Mouse (Mus musculus) heart, embryonic 12.5 days (tissue): ENCODE data around the gene Rassf1. TPM values are rescaled to one million over a fixed set of nuclear protein-coding genes. Genes with fewer than 3 reads are reported as not detected.

Experiments
- ATAC-seq: fragments of 200-750 bp; cut with Nextera tagmentation; 2 replicates; pipeline ENCODE4 v1.8.0; 2017; ENCODE audit warnings: moderate TSS enrichment, moderate library complexity; ENCODE audit not compliant: insufficient number of reproducible peaks, low FRiP score
- H3K27ac ChIP-seq: fragments of 300-500 bp; sonication (generic); 2 replicates; pipeline ENCODE4 v1.5.1; 2016; ENCODE audit warnings: mild to moderate bottlenecking, moderate library complexity; ENCODE audit not compliant: poor library complexity, severe bottlenecking
- H3K27me3 ChIP-seq: fragments of 300-500 bp; sonication (generic); replicated peaks from 2 replicates; pipeline ENCODE4 v1.6.1; 2016; ENCODE audit warnings: mild to moderate bottlenecking, moderate library complexity
- H3K36me3 ChIP-seq: fragments of 300-500 bp; sonication (generic); 2 replicates; pipeline ENCODE4 v1.6.1; 2016; ENCODE audit warnings: mild to moderate bottlenecking, moderate library complexity
- H3K4me1 ChIP-seq: fragments of 300-500 bp; sonication (generic); replicated peaks from 2 replicates; pipeline ENCODE4 v1.6.1; 2016; ENCODE audit warnings: mild to moderate bottlenecking
- H3K4me2 ChIP-seq: fragments of 300-500 bp; sonication (generic); 2 replicates; pipeline ENCODE4 v1.6.1; 2016; ENCODE audit warnings: mild to moderate bottlenecking, moderate library complexity
- H3K4me3 ChIP-seq: fragments of 300-500 bp; sonication (generic); 2 replicates; pipeline ENCODE4 v1.5.1; 2016; ENCODE audit warnings: mild to moderate bottlenecking
- H3K9ac ChIP-seq: fragments of 300-500 bp; sonication (generic); 2 replicates; pipeline ENCODE4 v1.6.1; 2016; ENCODE audit warnings: mild to moderate bottlenecking, moderate library complexity
- H3K9me3 ChIP-seq: fragments of 300-500 bp; sonication (generic); replicated peaks from 2 replicates; pipeline ENCODE4 v1.6.1; 2016; ENCODE audit warnings: mild to moderate bottlenecking, moderate library complexity
- WGBS: fragments of 180-500 bp; shearing (Covaris S2); methylation state at CpG from one replicate; pipeline ENCODE4 v1.1.7; 2016; 5-methylcytosine and 5-hydroxymethylcytosine counted together
- polyA plus RNA-seq: library from polyadenylated mRNA; unstranded; fragments of >200 nt; fragmentation: Nextera tagmentation; extraction: Ambion mirVana; gene quantifications from 2 replicates; pipeline ENCODE4 v1.2.1, GENCODE M21; 2016

Gene Rassf1
- polyA plus RNA-seq, 1 experiment from 2014 or later, result 48.2 TPM

DNA sequence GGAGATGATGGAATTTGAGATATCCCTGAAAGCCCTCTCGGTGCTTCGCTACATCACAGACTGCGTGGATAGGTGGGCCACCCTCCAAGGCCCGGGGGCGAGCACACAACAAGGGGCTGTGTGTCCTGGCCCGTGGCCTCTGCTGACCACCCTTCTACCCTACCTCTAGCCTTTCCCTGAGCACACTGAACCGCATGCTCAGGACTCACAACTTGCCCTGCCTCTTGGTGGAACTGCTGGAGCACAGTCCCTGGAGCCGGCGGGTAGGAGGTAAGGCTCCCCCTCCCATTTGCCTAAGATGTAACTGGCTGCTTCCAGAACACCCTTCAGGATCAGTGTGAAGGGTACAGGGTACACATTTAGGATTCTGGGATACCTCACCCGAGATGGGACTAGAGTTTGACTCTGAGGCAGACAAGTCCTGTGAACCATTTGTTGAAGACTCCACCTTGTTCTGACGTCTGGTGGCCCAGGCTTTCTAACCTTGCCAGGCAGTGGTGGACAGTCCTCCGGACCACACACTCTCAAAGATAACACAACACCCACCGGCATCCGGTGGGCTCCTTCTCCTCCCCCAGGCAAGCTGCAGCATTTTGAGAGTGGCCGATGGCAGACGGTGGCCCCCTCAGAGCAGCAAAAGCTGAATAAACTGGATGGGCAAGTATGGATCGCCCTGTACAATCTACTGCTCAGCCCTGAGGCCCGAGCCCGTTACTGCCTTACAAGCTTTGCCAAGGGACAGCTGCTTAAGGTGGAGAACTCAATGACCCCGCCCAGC, 1.9 kb upstream of the Rassf1 start:
- WGBS, result 79% methylated on average over 20 of the region's 20 CpGs
- Histone ChIP-seq H3K4me1 (peaks cover 47% of the 10 kb centered on the region), H3K27me3 (peaks cover 31% of the 10 kb centered on the region), H3K9ac (no peak overlapping the region), H3K4me3 (no peak overlapping the region), H3K36me3 (peaks cover 9% of the 10 kb centered on the region), H3K9me3 (no peaks in the 10 kb centered on the region), H3K27ac (no peak overlapping the region), H3K4me2 (no peak overlapping the region)
- no peak for ATAC-seq

DNA sequence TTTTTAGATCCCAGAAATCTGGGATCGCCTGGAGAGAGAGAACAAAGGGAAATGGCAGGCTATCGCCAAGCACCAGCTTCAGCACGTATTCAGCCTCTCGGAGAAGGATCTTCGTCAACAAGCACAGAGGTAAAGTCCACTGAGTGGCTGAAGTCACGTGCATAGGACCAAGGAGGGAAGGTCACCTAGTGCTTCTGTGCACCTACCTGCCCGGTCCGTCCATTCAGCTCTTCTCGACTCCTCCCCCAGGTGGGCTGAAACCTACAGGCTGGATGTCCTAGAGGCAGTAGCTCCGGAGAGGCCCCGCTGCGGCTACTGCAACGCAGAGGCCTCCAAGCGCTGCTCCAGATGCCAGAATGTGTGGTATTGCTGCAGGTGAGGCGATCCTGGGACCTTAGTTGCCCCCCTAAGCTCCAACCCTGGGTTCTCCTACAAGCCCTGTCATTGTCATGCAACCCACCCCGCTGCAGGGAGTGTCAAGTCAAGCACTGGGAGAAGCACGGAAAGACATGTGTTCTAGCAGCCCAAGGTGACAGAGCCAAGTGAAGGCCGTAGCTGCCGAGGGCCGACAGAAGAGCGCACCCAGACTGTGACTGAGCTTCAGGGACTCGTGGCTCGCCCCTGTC, 751 bp upstream of the Rassf1 start:
- Histone ChIP-seq H3K9ac (peak overlapping the region; percentile 81; the same call in 1 of the 2 replicates), H3K4me3 (peak overlapping the region; percentile 56), H3K27ac (no peak overlapping the region), H3K4me1 (peaks cover 48% of the 10 kb centered on the region), H3K36me3 (no peaks in the 10 kb centered on the region), H3K4me2 (peak overlapping the region; percentile 94), H3K27me3 (peaks cover 31% of the 10 kb centered on the region), H3K9me3 (no peaks in the 10 kb centered on the region)
- WGBS, result 32% methylated on average over 23 of the region's 23 CpGs
- ATAC-seq, result no peak

DNA sequence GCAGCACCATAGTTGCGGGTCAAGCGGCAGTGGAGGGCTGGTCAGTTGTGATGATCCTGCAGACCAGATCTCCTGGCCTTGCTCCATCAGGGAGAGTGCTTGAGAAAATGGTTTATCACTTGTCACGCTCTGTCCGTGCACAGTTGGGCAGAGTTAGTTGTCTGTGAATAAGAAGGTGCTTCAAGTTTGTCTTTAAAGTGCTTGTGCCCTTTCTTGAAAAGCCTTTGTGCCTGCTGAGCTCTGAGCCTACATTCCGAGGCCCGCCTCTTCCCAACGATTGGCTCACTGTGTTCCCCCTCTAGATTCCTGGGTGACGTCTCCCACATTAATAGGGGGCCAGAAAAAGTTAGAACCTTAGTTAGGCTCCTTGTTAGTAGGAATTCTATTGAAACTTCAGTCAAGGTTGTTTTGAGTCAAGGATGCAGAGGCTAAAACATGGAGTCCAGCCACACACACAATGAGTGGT, 568 bp downstream of the Rassf1 start:
- Histone ChIP-seq H3K4me2 (peak overlapping the region; percentile 94), H3K4me3 (peak overlapping the region; percentile 56), H3K36me3 (peaks cover 7% of the 10 kb centered on the region), H3K27me3 (peaks cover 31% of the 10 kb centered on the region), H3K4me1 (peaks cover 57% of the 10 kb centered on the region), H3K9me3 (no peaks in the 10 kb centered on the region), H3K27ac (0 out of 2 replicates have a peak overlapping the region, but pooled peaks have one; percentile 14), H3K9ac (peak overlapping the region; percentile 81)
- no peak for ATAC-seq
- WGBS, result 12% methylated on average over 8 of the region's 8 CpGs

DNA sequence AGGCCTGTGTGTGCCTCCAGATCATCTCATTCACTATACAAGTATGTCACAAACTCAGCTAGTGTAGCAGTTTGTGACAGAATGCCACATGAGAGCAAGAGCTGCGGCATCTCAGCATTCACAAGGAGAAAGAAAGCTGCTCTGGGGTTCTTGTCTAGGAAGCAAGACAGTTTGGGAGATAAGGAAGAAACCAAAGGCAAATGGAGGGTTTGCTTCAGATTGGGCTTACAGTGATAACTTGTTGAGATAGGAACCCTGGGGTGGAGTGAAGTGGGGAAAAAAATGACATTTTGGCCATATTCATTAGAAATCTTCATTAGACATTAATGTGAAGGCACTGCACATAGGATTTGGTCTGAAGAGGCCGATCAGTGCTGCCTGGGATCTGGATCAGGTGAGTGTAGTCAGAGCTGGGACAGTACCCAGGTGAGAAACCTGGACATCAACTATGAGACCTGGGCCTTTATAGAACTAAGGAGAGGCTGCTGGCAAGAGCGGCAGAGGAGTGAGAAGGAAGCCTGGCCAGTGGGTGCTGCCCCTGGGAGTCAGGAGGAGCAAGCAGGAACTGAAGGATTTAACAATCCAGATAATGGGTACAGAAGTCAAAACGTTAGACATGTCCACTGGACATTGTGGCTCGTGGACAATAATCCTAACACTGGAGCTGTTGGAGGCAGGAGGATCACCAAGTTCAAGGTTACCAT, 1.5 kb downstream of the Rassf1 start:
- Histone ChIP-seq H3K9ac (no peak overlapping the region), H3K9me3 (no peaks in the 10 kb centered on the region), H3K36me3 (peaks cover 16% of the 10 kb centered on the region), H3K27me3 (peaks cover 29% of the 10 kb centered on the region), H3K27ac (no peak overlapping the region), H3K4me1 (peaks cover 56% of the 10 kb centered on the region), H3K4me2 (peak overlapping the region; percentile 94), H3K4me3 (0 out of 2 replicates have a peak overlapping the region, but pooled peaks have one; percentile 56)
- WGBS, result 75% methylated on average over 5 of the region's 5 CpGs
- no peak for ATAC-seq

DNA sequence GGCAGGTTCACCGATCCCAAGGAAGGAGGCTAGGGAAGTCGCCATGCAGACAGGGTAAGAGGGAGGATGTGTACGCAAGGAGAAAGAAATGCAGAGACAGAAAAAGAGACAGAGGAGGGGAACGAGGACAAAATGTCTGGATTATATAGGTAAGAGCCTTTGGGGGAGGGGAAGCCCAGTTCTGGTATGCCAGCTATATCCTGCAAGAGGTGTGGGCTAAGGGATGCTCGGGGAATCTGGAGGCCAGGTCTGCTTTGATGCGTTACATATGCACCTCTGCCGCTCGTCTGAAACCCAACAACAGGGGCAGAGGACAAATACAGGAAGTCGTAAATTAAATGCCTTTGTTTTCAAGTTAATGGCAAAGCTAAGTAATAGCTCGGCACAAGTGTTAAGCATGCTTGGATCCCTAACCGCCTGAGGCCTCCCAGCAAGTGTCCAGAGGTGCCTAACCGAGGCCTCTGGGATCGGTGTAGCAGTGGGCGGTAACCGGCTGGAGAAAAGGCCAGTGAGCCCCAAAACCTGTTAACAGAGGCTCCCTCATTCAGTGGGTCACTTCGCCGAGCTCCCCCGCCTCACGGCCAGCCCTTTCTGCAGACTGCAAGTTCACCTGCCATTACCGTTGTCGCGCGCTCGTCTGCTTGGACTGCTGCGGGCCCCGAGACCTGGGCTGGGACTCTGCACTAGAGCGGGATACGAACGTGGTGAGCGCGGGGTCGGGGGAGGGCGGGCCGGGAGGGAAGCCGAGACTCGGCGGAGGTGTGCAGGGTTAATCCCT, 2.4 kb downstream of the Rassf1 start:
- H3K36me3 ChIP-seq, result peaks cover 25% of the 10 kb centered on the region
- peak; percentile 34 for ATAC-seq
- H3K9me3 ChIP-seq, result no peaks in the 10 kb centered on the region
- WGBS, result 7% methylated on average over 37 of the region's 37 CpGs
- H3K9ac ChIP-seq, result peak overlapping the region; percentile 83
- H3K27me3 ChIP-seq, result peaks cover 20% of the 10 kb centered on the region
- peak overlapping the region; percentile 77 for H3K4me3 ChIP-seq
- peaks cover 56% of the 10 kb centered on the region for H3K4me1 ChIP-seq
- H3K27ac ChIP-seq, result peak overlapping the region; percentile 96
- H3K4me2 ChIP-seq, result peak overlapping the region; percentile 94

DNA sequence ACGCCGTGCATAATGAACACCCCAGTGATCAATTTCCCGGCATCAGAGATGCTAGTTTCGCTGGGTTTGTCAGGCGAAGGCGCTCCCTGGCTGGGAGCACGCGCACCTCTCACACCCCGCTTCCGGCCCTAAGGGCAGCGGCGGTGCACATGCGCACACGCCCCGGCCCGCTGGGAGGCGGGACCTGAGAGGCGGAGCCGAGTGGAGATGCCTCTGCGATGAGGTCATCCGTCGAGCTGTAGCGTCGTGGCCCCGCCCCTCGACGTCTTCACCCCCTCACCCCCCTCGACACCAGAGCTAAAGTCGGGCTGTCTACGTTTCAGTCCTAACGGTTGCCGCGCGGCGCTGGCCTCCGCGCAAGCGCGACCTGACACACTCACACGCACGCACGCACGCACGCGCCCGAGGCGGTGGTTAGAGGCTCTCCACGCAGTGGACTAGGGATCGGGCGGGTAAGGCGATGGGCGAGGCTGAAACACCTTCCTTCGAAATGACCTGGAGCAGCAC, 3.0 kb downstream of the Rassf1 start:
- H3K27me3 ChIP-seq, result peaks cover 14% of the 10 kb centered on the region
- no peaks in the 10 kb centered on the region for H3K9me3 ChIP-seq
- peak overlapping the region; percentile 92 for H3K9ac ChIP-seq
- H3K4me3 ChIP-seq, result peak overlapping the region; percentile 77
- H3K4me1 ChIP-seq, result peaks cover 56% of the 10 kb centered on the region
- peak overlapping the region; percentile 96 for H3K27ac ChIP-seq
- ATAC-seq, result peak; percentile 93
- WGBS, result under 1% methylated on average over 53 of the region's 53 CpGs
- peak overlapping the region; percentile 94 for H3K4me2 ChIP-seq
- peaks cover 31% of the 10 kb centered on the region for H3K36me3 ChIP-seq

DNA sequence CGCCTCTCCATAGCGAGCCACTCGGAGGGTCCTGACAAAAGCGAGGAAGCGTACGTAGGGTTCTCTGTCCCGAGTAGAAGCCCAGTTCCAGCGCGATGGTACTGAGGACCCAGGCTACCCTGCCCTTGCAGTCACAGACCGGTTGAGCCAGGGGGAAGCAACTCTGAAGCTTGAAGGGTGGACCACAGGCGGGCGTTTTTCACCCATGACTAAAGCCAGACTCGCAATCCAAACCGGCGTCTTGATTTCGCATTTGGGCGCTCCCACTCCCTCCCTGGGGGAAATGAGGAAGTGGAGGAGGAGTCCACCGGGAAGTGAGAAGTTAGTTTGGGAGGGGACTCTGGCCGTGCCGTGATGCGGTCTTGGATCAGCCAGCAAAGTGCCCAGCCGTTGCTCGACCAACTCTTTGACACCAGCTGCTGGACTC, 3.7 kb downstream of the Rassf1 start:
- Histone ChIP-seq H3K4me1 (peaks cover 56% of the 10 kb centered on the region), H3K27ac (peak overlapping the region; percentile 96), H3K27me3 (peaks cover 7% of the 10 kb centered on the region), H3K9ac (peak overlapping the region; percentile 92), H3K4me2 (peak overlapping the region; percentile 94), H3K36me3 (peaks cover 38% of the 10 kb centered on the region), H3K4me3 (peak overlapping the region; percentile 77), H3K9me3 (no peaks in the 10 kb centered on the region)
- peak; percentile 20 for ATAC-seq
- WGBS, result 0% methylated on average over 23 of the region's 23 CpGs

DNA sequence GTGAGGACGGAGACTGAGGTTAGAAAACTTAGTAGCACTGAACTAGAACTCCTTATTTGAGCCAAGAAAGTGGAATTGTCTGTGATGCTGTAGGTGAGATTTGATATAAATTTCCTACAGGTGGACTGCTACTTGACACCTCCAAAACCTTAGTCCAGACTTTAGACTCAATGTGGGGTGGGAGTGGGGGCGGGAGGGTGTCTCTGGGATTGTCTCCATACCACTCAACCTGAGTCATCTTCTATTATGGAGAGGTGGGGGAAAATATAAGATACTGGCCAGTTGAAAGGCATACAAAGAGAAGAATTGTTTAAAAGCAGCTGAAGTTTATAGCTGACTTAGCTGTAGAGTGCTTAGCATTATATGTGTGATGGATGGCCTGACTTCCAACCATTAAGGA, 4.3 kb downstream of the Rassf1 start:
- 27% methylated on average over 2 of the region's 2 CpGs for WGBS
- no peaks in the 10 kb centered on the region for H3K9me3 ChIP-seq

DNA sequence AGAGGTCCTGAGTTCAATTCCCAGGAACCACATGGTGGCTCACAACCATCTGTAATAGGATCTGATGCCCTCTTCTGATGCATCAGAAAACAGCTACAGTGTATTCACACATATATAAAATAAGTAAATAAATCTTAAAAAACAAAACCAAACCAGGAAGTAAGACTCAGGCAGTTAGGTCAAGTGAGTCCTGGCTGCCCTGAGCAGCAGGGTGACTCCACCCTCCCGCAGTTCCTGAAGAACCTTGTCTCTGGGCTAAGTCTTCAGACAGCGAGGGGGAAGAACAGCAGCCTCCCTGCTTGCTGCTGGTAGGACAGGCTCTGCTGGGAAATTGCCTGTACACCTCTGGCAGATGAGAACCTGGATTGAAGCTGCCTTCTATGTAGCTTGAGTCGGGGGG, 5.0 kb downstream of the Rassf1 start:
- WGBS, result 60% methylated on average over 3 of the region's 3 CpGs
- H3K27ac ChIP-seq, result peak overlapping the region; percentile 96; the same call in 1 of the 2 replicates

More for the DNA sequence above, 4.3 kb downstream of the Rassf1 start:
- Histone ChIP-seq H3K27me3 (peaks cover under 1% of the 10 kb centered on the region), H3K4me2 (peak overlapping the region; percentile 94), H3K4me3 (peak overlapping the region; percentile 77), H3K4me1 (peaks cover 54% of the 10 kb centered on the region), H3K36me3 (peaks cover 44% of the 10 kb centered on the region), H3K9ac (peak overlapping the region; percentile 92), H3K27ac (peak overlapping the region; percentile 96)
- no peak for ATAC-seq

DNA sequence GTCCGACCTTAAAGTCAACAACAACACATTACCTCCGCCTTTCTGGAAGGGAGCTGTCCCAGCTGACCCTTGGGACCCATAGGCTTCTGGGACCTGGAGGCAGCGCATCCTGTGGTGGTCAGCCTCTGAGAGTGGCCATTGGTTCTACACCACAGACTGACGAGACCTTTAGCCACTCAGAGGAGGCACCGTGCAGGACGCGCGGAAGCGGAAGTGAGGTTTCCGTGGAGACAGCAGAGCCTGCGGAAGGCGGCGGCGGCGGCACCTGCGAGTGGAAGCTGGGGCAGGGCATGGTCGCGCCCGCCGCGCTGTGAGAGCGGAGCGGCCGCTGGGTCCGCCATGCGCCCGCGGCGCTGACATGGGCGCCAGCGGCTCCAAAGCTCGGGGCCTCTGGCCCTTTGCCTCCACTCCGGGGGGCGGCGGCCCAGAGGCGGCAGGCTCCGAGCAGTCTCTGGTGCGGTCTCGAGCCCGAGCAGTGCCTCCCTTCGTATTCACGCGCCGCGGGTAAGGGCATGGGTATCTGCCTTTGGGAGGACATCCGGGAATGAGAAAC, 11.8 kb downstream of the Rassf1 start, which contains the start of gene Tusc2:
Tusc2 (plus strand) TSS at position 227 of the 553 bp plus-strand sequence.
- Histone ChIP-seq H3K4me2 (peak within 1 kb of the TSS; percentile 91), H3K27ac (peak within 1 kb of the TSS; percentile 78), H3K27me3 (no peaks in the 10 kb centered on the region), H3K4me3 (peak within 1 kb of the TSS; percentile 98), H3K9ac (peak within 1 kb of the TSS; percentile 91), H3K9me3 (no peaks in the 10 kb centered on the region), H3K36me3 (peaks cover 54% of the 10 kb centered on the region), H3K4me1 (peaks cover 42% of the 10 kb centered on the region)
- peak; percentile 93 for ATAC-seq
- WGBS, result under 1% methylated on average over 46 of the region's 46 CpGs

More for the DNA sequence above, 5.0 kb downstream of the Rassf1 start:
- Histone ChIP-seq H3K9me3 (no peaks in the 10 kb centered on the region), H3K27me3 (no peaks in the 10 kb centered on the region), H3K9ac (peak overlapping the region; percentile 92), H3K4me2 (peak overlapping the region; percentile 94), H3K4me3 (peak overlapping the region; percentile 77), H3K36me3 (peaks cover 51% of the 10 kb centered on the region), H3K4me1 (peaks cover 47% of the 10 kb centered on the region)
- no peak for ATAC-seq
